Mouse (Mus musculus) ES-Bruce4 (cell line): ENCODE data around the gene C3ar1. TPM values are rescaled to one million over a fixed set of nuclear protein-coding genes. Genes with fewer than 3 reads are reported as not detected.

ENCODE experiments used
- H3K27ac ChIP-seq: 2 replicates; pipeline ENCODE4 v1.5.1; 2012; ENCODE audit warnings: low read length, inconsistent platforms; ENCODE audit not compliant: insufficient read depth
- H3K27me3 ChIP-seq: 2 replicates; pipeline ENCODE4 v1.6.1; 2012; ENCODE audit warnings: mild to moderate bottlenecking, low read length, inconsistent platforms; ENCODE audit not compliant: control insufficient read depth, poor library complexity, insufficient read depth, severe bottlenecking
- H3K36me3 ChIP-seq: 2 replicates; pipeline ENCODE4 v1.6.1; 2012; ENCODE audit warnings: inconsistent platforms, mild to moderate bottlenecking, low read length, moderate library complexity; ENCODE audit not compliant: control insufficient read depth, poor library complexity, insufficient read depth, severe bottlenecking
- H3K4me1 ChIP-seq: one replicate; pipeline ENCODE4 v1.8.1; 2011; ENCODE audit warnings: low read length; ENCODE audit not compliant: control insufficient read depth, insufficient read depth
- H3K4me3 ChIP-seq: 2 replicates; pipeline ENCODE4 v1.5.1; 2011; ENCODE audit warnings: low read depth, mild to moderate bottlenecking, low read length
- H3K9ac ChIP-seq: 2 replicates; pipeline ENCODE4 v1.6.1; 2012; ENCODE audit warnings: low read depth, mild to moderate bottlenecking, inconsistent platforms; ENCODE audit not compliant: poor library complexity, severe bottlenecking
- H3K9me3 ChIP-seq: replicated peaks from 2 replicates; pipeline ENCODE4 v1.6.1; 2012; ENCODE audit warnings: mild to moderate bottlenecking, low read length, inconsistent platforms; ENCODE audit not compliant: control insufficient read depth, poor library complexity, insufficient read depth, severe bottlenecking
- CTCF ChIP-seq: IDR thresholded peaks from one replicate; pipeline ENCODE4 v1.8.1; 2011; ENCODE audit warnings: low read depth, low read length
- EP300 ChIP-seq: IDR thresholded peaks from 2 replicates; pipeline ENCODE4 v1.6.1; 2011; ENCODE audit warnings: low read depth, low read length; ENCODE audit not compliant: insufficient read depth
- POLR2A ChIP-seq: IDR thresholded peaks from one replicate; pipeline ENCODE4 v1.8.1; 2011; ENCODE audit warnings: low read length; ENCODE audit not compliant: insufficient read depth
- polyA plus RNA-seq: library from polyadenylated mRNA; stranded (reverse); fragments of >200 nt; gene quantifications from 2 replicates; pipeline ENCODE4 v1.2.4, GENCODE M21; 2011; ENCODE audit warnings: low read depth; ENCODE audit not compliant: missing spikeins, insufficient read depth, insufficient read length

The C3ar1 gene
- polyA plus RNA-seq, 1 experiment = not detected

DNA sequence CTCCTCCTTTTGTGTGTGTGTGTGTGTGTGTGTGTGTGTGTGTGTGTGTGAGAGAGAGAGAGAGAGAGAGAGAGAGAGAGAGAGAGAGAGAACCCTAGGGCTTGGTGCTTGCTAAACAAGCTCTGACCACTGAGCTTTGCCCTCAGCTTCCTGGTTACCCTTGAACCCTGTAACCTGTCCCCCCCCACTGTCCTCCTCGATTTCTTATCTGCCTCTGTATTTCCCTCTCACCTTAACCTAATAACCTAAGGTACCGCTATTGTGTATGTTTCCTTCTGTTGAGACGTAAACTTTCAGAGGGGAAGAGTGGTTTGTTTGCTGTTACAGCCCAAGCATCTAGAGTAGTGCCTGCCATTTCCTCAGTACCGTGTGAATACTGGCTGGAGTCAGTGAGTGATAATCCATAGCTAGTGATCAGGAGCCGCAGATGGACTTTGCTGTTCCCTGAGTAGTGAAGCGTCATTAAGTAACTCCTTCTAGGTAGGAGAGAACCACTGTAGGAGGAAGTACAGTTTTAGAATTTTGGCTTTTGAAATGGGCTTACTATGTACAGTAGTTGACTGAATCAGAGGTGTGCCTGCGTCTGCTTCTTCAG lies 23.3 kb upstream of the C3ar1 start:
- H3K4me1 ChIP-seq = no peaks in the 10 kb centered on the region
- H3K9ac ChIP-seq = no peak overlapping the region
- no peaks in the 10 kb centered on the region for H3K27me3 ChIP-seq
- H3K36me3 ChIP-seq = peaks cover 60% of the 10 kb centered on the region
- no peaks in the 10 kb centered on the region for H3K9me3 ChIP-seq
- TF ChIP-seq CTCF = no peak
- H3K27ac ChIP-seq = no peak overlapping the region
- no peak overlapping the region for H3K4me3 ChIP-seq

GRCm38 (mm10) chr6:122874720-122875389 lies 18.9 kb upstream of the C3ar1 start:
- no peaks in the 10 kb centered on the region for H3K9me3 ChIP-seq
- peaks cover 21% of the 10 kb centered on the region for H3K36me3 ChIP-seq
- no peaks in the 10 kb centered on the region for H3K4me1 ChIP-seq
- 0 out of 2 replicates have a peak overlapping the region, but pooled peaks have one; percentile 8 for H3K27ac ChIP-seq
- TF ChIP-seq EP300 = no peak
- no peak for TF ChIP-seq CTCF
- no peak for TF ChIP-seq POLR2A
- H3K4me3 ChIP-seq = peak overlapping the region; percentile 99
- H3K27me3 ChIP-seq = no peaks in the 10 kb centered on the region
- peak overlapping the region; percentile 91 for H3K9ac ChIP-seq

DNA sequence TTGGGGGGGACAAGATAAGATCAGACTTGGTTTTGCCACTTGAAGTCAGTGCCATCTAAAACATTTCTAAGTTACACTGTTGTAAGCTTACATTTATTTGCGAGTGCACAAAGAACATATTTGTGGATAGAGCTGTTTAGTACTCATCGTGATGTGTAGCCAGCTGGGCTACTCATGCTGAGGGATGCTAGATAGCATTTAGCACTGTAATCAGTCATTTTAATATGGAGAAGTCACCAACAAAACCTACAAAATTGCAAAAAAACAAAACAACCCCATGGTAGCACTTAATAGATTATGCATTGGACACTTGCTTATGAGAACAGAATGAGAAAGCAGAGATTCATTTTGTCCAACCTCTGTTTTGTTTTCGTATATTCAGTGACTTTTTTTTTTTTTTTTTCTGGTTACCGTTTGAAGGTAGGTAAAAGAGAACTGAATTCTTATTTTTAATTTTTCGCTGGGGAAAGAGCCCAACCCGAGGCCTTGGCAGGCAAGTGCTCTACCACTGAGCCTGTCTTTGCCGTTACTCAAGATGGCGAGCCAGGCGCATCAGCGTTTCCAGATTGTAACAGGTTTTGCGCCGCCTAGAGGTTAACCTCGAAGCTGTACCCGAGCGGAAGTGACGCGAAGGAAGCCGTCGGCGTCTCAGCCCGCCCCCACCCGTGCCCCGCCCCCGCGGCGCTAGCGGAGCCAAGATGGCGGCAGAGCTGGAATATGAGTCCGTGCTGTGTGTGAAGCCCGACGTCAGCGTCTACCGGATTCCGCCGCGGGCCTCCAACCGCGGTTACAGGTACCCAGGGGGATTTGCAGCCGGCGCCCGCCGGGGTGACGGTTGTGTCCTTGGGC lies 18.1 kb upstream of the C3ar1 start, which contains the start of gene Necap1:
Necap1 (plus strand) TSS at position 604 of the 849 bp plus-strand sequence.
- Histone ChIP-seq H3K36me3 (peaks cover 15% of the 10 kb centered on the region), H3K4me3 (peak within 1 kb of the TSS; percentile 99), H3K27ac (0 out of 2 replicates have a peak within 1 kb of the TSS, but pooled peaks have one; percentile 8), H3K27me3 (no peaks in the 10 kb centered on the region), H3K4me1 (no peaks in the 10 kb centered on the region), H3K9me3 (no peaks in the 10 kb centered on the region), H3K9ac (peak within 1 kb of the TSS; percentile 91)
- TF ChIP-seq POLR2A = peak; percentile 34
- TF ChIP-seq EP300 = no peak
- peak; percentile 77 for TF ChIP-seq CTCF

GRCm38 (mm10) chr6:122872800-122873199 lies 16.8 kb upstream of the C3ar1 start:
- H3K27ac ChIP-seq = no peak overlapping the region
- no peaks in the 10 kb centered on the region for H3K27me3 ChIP-seq
- H3K9ac ChIP-seq = no peak overlapping the region
- no peak overlapping the region for H3K4me3 ChIP-seq
- no peaks in the 10 kb centered on the region for H3K4me1 ChIP-seq
- H3K9me3 ChIP-seq = no peaks in the 10 kb centered on the region
- peaks cover 10% of the 10 kb centered on the region for H3K36me3 ChIP-seq
- TF ChIP-seq POLR2A (no peak), CTCF (no peak), EP300 (no peak)

DNA sequence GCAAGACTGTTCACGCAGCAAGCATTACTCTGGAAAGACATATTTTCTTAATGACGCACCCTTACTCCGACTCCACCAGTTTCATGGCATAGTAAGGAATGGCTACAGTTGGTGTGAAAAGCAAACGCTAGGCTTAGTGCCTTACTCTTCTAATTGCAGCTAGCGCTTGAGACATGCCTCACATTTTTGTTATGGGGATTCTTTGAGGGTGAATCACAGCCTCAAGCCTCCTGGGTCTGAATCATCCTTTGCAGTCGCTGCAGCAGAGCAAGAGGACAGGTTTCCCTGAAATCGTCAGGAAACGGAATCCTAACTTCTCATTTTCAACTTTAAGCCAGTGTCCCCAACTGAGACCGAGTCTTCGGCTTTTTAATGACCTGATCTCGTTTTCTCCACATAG lies 13.9 kb upstream of the C3ar1 start:
- TF ChIP-seq CTCF = no peak
- no peak for TF ChIP-seq POLR2A
- no peak for TF ChIP-seq EP300
- H3K27me3 ChIP-seq = no peaks in the 10 kb centered on the region
- no peak overlapping the region for H3K4me3 ChIP-seq
- H3K27ac ChIP-seq = no peak overlapping the region
- H3K36me3 ChIP-seq = no peaks in the 10 kb centered on the region
- no peaks in the 10 kb centered on the region for H3K4me1 ChIP-seq
- no peak overlapping the region for H3K9ac ChIP-seq
- H3K9me3 ChIP-seq = no peaks in the 10 kb centered on the region
